Mouse (Mus musculus) Muller cell, postnatal 12 days (primary cell): ENCODE data around the gene Myo3a.
A peak's percentile ranks its signal among the peaks of the same experiment; 100 is the strongest.
"Not testable (repeated sequence)": the region's sequence is repeated elsewhere in the genome, so short reads cannot be mapped to it uniquely, and the experiment has no call there.

Experiments used
- DNase-seq: peaks from one replicate; pipeline ENCODE4 v3.0.0-alpha.2; 2015; ENCODE audit errors: inconsistent ontology term

Myo3a gene

GRCm38 (mm10) chr2:22227308-22227707 is at the start of gene Myo3a:
Myo3a (plus strand) TSS chr2:22227503.
- peak; percentile 31 for DNase-seq

DNA sequence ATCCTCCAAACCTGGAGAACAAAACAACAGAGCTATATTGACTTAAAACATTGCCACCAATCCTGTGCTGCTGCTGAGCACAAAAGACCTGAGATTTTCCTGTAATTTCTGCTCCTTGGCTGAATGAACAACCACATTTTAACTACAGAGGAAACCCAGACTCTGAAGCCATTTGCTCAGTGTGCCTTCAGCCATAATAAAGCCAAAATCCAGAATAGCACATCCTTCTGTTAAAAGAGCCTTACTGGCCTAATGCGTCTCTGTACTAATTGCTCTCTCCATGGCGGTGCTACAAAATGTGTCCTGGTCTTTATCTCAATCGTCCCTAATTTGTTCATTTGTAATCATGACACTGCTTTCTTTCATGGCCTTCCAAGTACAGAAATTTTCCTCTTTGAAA is 23.2 kb downstream of the Myo3a start:
- DNase-seq: no peak

DNA sequence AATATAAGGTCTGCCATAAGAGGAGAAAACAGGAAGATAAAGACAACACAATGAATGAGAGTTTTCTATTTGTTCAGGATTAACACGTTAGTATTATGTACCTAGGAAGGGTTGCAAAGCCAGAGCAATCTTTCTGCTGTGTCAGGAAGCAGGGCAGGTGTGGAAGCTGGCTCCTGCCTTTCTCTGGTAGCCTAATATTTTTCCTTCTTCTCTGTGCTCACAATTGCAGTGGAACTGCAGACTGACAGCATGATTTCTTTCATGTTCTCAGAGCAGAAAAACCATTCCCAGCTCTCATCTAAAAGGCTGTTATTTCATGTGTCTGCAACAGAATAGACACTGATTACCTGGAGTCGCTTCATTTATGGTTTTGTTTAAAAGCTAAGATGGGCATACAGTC is 23.7 kb downstream of the Myo3a start:
- no peak for DNase-seq

DNA sequence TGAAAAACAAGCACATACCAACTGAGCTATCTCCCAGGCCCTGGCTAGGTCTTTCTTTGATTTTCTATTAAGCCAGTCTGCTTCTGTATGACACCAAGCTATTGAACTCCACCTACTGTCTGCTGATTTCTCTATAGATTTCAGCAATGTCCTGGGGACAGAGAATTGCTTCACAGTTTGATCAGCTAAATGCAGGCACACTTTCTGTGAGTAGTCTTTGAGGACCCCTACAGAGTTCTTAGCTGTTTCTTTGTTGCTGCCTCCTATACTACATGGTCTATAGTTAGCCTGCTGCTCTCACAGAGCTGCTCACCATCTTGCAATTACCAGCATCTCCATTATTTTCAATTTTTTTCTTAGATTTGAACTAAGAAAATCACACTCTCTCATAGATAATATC is 28.3 kb downstream of the Myo3a start:
- no peak for DNase-seq

GRCm38 (mm10) chr2:22271555-22271954 is 44.3 kb downstream of the Myo3a start:
- DNase-seq: no peak

DNA sequence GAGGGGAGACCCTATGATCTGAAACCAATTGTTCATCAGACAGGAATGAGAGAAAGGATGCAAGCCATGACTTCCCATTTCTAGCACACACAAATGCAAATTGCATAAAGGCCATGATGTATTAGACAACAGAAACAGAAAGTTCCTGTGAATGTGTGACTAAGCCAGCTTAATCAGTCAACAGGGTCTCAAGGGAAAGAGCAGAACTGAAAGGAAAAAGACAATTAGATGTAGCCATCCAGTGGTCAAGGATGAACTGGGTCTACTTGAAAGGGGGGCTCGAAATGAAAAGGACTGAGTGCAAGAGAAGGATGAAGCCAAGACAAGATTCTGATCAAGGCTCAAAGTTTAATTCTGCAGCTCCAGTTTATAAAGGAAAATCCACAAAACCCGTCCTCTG is 58.1 kb downstream of the Myo3a start:
- no peak for DNase-seq

GRCm38 (mm10) chr2:22285777-22286176 is 58.5 kb downstream of the Myo3a start:
- no peak for DNase-seq

- peak; percentile 49 for DNase-seq
Observed at GRCm38 (mm10) chr2:22293579-22294446, 66.5 kb downstream of the Myo3a start.

DNA sequence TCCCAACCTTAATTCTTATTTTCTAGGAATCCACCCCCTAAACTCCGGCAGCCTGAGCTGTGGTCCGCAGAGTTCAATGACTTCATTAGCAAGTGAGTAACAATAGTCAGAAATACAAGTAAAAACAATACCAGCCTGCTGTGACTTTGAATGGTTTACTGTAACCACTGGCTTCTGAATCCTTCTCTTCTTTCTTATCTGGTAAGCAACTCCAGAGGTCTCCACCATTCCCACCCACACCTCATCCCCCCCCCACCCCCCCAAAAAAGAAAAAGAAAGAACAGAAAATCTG is 67.1 kb downstream of the Myo3a start:
- no peak for DNase-seq

DNA sequence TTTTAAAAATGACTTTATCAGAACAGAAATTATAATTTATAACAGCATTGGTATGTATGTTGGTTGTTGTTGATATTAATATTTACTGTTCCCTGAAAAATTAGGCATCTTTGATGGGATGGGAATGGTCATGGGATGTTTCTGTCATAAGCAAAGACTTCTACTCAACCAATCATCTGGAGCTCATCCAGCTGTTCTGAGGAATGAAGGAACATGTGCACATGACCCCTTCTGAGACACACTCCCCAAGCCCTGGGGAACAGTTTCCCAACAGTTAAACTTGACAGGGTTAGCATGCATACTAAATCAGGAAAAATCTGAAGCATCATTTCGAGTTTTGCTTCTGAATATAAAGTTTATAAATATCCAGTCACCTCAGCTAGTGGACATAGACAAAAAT is 70.6 kb downstream of the Myo3a start:
- no peak for DNase-seq

GRCm38 (mm10) chr2:22338269-22338857 is 111.1 kb downstream of the Myo3a start:
- DNase-seq: peak; percentile 35

GRCm38 (mm10) chr2:22410511-22410910 is 183.2 kb downstream of the Myo3a start:
- DNase-seq: not testable (repeated sequence)

GRCm38 (mm10) chr2:22548421-22548820 is 321.1 kb downstream of the Myo3a start:
- DNase-seq: no peak

DNA sequence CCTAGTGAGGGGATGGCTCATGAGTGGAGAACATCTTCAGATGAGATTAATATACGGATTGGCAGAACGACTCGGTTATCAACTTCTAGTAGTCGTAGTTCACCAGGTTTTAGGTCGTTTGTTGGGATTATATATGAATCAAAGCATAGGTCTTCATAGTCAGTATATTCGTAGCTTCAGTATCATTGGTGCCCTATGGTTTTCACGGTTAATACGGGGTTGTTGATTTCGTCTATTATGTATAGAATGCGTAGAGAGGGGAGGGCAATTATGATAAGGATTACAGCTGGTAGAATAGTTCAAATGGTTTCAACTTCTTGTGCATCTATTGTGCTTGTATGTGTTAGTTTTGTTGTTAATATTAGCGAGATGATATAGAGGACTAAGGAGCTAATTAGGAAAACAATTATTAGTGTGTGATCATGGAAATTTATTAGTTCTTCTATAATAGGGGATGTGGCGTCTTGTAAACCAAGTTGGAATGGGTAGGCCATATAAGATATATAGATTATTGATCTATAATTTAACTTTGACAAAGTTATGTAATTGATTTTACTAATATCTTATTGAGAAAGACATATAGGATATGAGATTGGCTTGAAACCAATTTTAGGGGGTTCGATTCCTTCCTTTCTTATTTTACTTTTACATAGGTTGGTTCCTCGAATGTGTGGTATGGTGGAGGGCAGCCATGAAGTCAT is 360.3 kb downstream of the Myo3a start:
- not testable (repeated sequence) for DNase-seq

DNA sequence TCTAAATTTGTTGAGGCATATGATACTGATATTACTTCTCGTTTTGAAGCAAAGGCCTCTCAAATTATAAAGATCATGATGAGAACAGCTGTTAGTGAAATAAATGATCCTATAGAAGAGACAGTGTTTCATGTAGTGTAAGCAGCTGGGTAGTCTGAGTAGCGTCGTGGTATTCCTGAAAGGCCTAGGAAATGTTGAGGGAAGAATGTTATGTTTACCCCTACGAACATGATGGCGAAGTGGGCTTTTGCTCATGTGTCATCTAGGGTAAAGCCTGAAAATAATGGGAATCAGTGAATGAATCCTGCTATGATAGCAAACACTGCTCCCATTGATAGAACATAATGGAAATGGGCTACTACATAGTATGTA is 360.9 kb downstream of the Myo3a start:
- peak; percentile 40 for DNase-seq

DNA sequence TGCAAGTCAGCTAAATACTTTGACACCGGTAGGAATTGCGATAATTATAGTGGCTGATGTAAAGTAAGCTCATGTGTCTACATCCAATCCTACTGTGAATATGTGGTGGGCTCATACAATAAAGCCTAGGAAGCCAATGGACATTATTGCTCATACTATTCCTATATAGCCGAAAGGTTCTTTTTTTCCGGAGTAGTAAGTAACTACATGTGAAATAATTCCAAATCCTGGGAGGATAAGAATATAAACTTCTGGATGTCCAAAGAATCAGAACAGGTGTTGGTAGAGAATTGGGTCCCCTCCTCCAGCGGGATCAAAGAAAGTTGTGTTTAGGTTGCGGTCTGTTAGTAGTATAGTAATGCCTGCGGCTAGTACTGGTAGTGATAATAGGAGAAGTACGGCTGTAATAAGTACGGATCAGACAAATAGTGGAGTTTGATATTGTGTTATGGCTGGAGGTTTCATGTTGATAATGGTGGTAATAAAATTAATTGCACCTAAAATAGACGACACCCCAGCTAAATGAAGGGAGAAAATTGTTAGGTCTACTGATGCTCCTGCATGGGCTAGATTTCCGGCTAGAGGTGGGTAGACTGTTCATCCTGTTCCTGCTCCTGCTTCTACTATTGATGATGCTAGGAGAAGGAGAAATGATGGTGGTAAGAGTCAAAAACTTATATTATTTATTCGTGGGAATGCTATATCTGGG is 361.5 kb downstream of the Myo3a start:
- DNase-seq: peak; percentile 91

DNA sequence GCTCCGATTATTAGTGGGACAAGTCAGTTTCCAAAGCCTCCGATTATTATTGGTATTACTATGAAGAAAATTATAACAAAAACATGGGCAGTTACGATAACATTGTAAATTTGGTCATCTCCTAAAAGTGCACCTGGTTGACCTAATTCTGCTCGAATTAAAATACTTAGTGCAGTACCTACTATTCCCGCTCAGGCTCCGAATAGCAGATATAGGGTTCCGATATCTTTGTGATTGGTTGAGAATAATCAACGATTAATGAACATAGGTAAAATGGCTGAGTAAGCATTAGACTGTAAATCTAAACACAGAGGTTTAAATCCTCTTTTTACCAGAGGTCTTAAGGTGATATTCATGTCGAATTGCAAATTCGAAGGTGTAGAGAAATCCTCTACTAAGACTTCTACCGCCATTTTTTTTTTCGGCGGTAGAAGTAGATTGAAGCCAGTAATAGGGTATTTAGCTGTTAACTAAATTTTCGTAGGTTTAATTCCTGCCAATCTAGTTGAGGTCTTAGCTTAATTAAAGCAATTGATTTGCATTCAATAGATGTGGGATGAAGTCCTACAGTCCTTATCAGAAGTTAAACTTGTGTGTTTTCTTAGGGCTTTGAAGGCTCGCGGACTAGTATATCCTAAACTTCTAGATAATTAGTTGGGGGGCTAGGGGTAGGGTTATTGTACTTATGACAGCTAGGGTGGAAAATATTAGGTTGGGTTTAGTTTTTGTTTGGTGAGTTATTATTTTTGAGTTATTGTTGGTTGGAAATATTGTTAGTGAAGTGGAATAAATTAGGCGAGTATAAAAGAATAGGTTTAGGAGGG is 362.3 kb downstream of the Myo3a start:
- DNase-seq: not testable (repeated sequence)

GRCm38 (mm10) chr2:22590206-22590490 is 362.8 kb downstream of the Myo3a start:
- no peak for DNase-seq

DNA sequence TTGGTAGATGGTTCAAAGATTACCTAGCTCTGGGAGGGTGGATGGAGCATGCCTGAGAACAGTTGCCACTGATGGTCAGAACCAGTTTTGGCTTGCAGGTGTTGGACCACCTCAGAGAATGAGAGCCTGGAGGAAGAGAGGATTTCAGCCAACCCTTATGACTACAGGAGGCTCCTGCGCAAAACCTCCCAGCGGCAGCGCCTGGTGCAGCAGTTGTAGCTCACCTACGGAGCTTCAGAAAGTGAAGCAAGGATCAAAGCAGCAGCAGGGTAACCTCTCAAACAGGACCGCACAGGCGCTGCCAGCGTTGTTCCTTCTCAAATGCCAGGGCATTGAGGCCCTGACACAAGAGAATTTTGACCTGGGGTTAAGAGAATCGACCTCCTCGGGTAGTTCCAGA is 390.6 kb downstream of the Myo3a start:
- no peak for DNase-seq

GRCm38 (mm10) chr2:22619416-22619815 is 392.1 kb downstream of the Myo3a start:
- DNase-seq: no peak

DNA sequence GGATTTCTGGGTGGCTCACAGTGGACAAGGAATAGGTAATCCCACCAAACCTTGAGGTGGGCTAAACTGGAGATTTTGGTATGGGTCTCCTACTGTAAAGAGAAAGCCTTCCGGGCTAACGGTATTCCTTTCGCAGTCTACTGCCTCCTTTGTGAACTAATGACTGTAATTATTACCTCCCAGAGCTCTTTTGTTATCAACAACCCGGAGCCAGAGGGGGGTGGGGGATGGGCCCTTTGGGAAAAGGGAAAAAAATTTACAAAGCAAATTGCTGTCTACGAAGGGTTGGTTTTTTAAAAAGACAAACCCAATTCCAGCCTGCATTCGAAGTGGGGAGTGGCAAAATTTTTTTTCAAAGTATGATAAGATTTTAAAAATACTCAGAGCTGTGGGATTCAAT is 392.7 kb downstream of the Myo3a start:
- DNase-seq: peak; percentile 62

DNA sequence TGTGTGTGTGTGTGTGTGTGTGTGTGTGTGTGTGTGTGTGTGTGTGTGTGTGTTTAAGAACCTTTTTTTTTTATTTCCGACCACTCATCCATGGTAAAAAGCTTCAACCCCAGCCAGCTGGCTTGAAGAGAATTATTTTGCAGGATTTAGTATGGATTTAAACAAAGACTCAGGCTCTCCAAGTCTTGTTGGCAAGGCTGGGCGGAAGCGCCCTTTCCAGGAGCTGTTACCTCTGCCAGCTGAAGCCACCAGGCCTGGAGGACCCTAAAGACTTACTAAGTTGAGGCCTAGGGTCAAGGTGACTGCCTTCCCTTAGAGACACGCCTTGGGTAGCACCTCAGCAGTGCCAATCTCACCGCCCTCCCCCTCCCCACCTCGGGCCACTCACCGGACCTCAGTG is 393.2 kb downstream of the Myo3a start:
- no peak for DNase-seq
